16 mouse cellular contexts compared by ENCODE assay signal in the genomic region with DNA sequence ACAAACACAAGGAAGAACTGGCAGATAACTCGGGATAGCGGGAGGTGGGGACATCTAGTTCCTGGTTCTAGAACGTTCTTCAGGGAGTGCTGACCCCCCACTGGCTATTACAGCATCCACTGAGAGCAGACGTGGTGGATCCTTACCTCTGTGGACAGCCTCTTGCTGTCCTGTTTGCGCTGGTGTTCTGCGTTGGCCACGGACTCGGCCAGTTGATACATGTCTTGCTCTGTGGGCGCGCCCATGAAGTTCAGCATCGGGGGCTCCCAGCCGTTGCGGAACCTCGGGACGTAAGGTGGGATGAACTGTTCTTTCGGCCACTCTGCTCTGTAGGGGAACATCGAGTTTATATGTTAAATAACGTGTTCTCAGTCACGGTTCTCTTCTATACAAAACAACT.
"Had no signal": no experiment of that assay in that cellular context is flagged by ENCODE, and none has a peak within 500 bp of the region (broad histone marks: within the 10 kb centered on the region; RNA-seq: fewer than 3 reads in every experiment).

No protein-coding gene starts in this region.

- H3K4me1 ChIP-seq: neural tube, embryonic 13.5 days; neural tube, embryonic 15.5 days; stomach, embryonic 15.5 days had no signal

- H3K36me3 ChIP-seq: neural tube, embryonic 15.5 days had no signal

- H3K9me3 ChIP-seq: neural tube, embryonic 13.5 days; neural tube, embryonic 15.5 days; stomach, embryonic 15.5 days had no signal

- H3K27me3 ChIP-seq: neural tube, embryonic 13.5 days; neural tube, embryonic 15.5 days; stomach, embryonic 15.5 days had no signal

- DNase-seq: retina, postnatal 1 day; right cerebral cortex, adult 18-20 months; right cerebral cortex, postnatal 14 days; right cerebral cortex, postnatal 25 days; right cerebral cortex, postnatal 4 days; spleen, adult 18-20 months; thymus, adult 18-20 months; thymus, adult 2 months; thymus, postnatal 14 days; thymus, postnatal 25 days; thymus, postnatal 36 days; thymus, postnatal 4 days had no signal

- H3K4me3 ChIP-seq: neural tube, embryonic 13.5 days; neural tube, embryonic 15.5 days; stomach, embryonic 15.5 days had no signal

- H3K9ac ChIP-seq: neural tube, embryonic 13.5 days; neural tube, embryonic 15.5 days; stomach, embryonic 15.5 days had no signal

- H3K4me2 ChIP-seq: neural tube, embryonic 13.5 days; neural tube, embryonic 15.5 days; stomach, embryonic 15.5 days had no signal

- H3K27ac ChIP-seq: neural tube, embryonic 13.5 days; neural tube, embryonic 15.5 days; stomach, embryonic 15.5 days; stomach, postnatal 0 days had no signal
